In the genomic region with DNA sequence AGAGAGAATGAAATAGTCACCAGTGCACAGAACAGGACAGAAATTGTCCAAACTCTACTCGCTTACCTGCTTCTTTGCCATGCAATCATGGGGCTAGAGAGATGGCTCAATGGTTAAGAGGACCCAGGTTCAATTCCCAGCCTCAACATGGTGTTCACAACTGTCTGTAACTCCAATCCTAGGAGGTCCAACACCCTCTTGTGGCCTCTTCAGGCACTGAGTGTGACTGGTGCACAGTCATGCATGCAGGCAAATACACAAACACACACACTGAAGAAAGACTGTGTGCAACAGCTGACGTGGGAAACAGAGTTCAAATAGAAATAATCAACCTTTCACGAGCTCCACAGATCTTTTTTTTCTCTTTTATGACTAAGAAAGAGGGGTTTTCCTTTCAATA, we compare ENCODE assay signal across 22 mouse cellular contexts. TPM values are rescaled to one million over a fixed set of nuclear protein-coding genes. Genes with fewer than 3 reads are reported as not detected.
DNase-seq lines count a peak whose midpoint lies in the region; ATAC-seq and TF ChIP-seq lines count a peak whose summit lies in the region.
"Had no signal": no experiment of that assay in that cellular context is flagged by ENCODE, and none has a peak within 500 bp of the region (broad histone marks: within the 10 kb centered on the region; RNA-seq: fewer than 3 reads in every experiment).

No protein-coding gene starts in this region.

- no peaks in the 10 kb centered on the region for H3K36me3 ChIP-seq in forebrain, embryonic 11.5 days (ENCODE audit: control insufficient read depth, insufficient read depth, low read length)
- H3K36me3 ChIP-seq in forebrain, embryonic 15.5 days = no peaks in the 10 kb centered on the region
- H3K36me3 ChIP-seq in lung, postnatal 0 days (ENCODE audit: insufficient read depth, low read length) = no peaks in the 10 kb centered on the region
- no peaks in the 10 kb centered on the region for H3K36me3 ChIP-seq in midbrain, embryonic 14.5 days (ENCODE audit: control insufficient read depth, insufficient read depth, low read length)
- H3K36me3 ChIP-seq: forebrain, embryonic 10.5 days; heart, embryonic 12.5 days; heart, embryonic 15.5 days; hindbrain, embryonic 10.5 days had no signal

- 84% methylated on average over 3 of the region's 3 CpGs for WGBS in forebrain, embryonic 11.5 days
- 80% methylated on average over 3 of the region's 3 CpGs for WGBS in forebrain, embryonic 15.5 days
- 75% methylated on average over 3 of the region's 3 CpGs for WGBS in lung, postnatal 0 days
- WGBS in midbrain, embryonic 14.5 days = 87% methylated on average over 3 of the region's 3 CpGs

- H3K27ac ChIP-seq in forebrain, embryonic 11.5 days (ENCODE audit: low read depth, low read length) = no peak overlapping the region
- no peak overlapping the region for H3K27ac ChIP-seq in forebrain, embryonic 15.5 days (replicated peaks)
- no peak overlapping the region for H3K27ac ChIP-seq in lung, postnatal 0 days (ENCODE audit: low read length)
- no peak overlapping the region for H3K27ac ChIP-seq in midbrain, embryonic 14.5 days (replicated peaks; ENCODE audit: low read depth, low read length)
- H3K27ac ChIP-seq: forebrain, embryonic 10.5 days; heart, embryonic 15.5 days; hindbrain, embryonic 10.5 days; hindbrain, embryonic 14.5 days had no signal

- DNase-seq in forebrain, embryonic 11.5 days (ENCODE audit: low spot score) = peak; percentile 42
- no peak for DNase-seq in lung, postnatal 0 days (ENCODE audit: low spot score)
- no peak for DNase-seq in lung, postnatal 36 days
- peak; percentile 43 for DNase-seq in ZHBTc4 (ENCODE audit: low read depth, low spot score)
- no peak for DNase-seq in midbrain, embryonic 14.5 days
- DNase-seq in layer of hippocampus, adult 18-20 months (ENCODE audit: low spot score in 2 of 2) = no peak
- DNase-seq: adrenal gland, adult 8-10 months; adrenal gland, postnatal 25 days; cerebellum, adult 18-20 months; cerebellum, adult 9-10 months; cerebellum, postnatal 14 days; gastrocnemius, postnatal 25 days; heart, adult 18-20 months; heart, postnatal 10 days; heart, postnatal 36 days had no signal

- H3K27me3 ChIP-seq in forebrain, embryonic 11.5 days (ENCODE audit: control insufficient read depth, insufficient read depth, low read length) = no peaks in the 10 kb centered on the region
- H3K27me3 ChIP-seq in forebrain, embryonic 15.5 days = no peaks in the 10 kb centered on the region
- no peaks in the 10 kb centered on the region for H3K27me3 ChIP-seq in lung, postnatal 0 days (replicated peaks; ENCODE audit: insufficient read depth, low read length)
- H3K27me3 ChIP-seq in midbrain, embryonic 14.5 days (ENCODE audit: control insufficient read depth, insufficient read depth, low read length) = no peaks in the 10 kb centered on the region
- H3K27me3 ChIP-seq: heart, embryonic 15.5 days had no signal

- no peaks in the 10 kb centered on the region for H3K9me3 ChIP-seq in forebrain, embryonic 11.5 days (ENCODE audit: control insufficient read depth, low read length)
- no peaks in the 10 kb centered on the region for H3K9me3 ChIP-seq in forebrain, embryonic 15.5 days
- H3K9me3 ChIP-seq in lung, postnatal 0 days (ENCODE audit: low read length) = no peaks in the 10 kb centered on the region
- no peaks in the 10 kb centered on the region for H3K9me3 ChIP-seq in midbrain, embryonic 14.5 days (ENCODE audit: control insufficient read depth, low read length)
- H3K9me3 ChIP-seq: forebrain, embryonic 10.5 days; heart, embryonic 12.5 days; heart, embryonic 15.5 days; hindbrain, embryonic 10.5 days had no signal

- TF ChIP-seq CTCF in lung, postnatal 0 days (IDR thresholded peaks at IDR 0.05) = peak; percentile 8; the same call in 1 of the 2 replicates

- ATAC-seq in forebrain, embryonic 11.5 days (replicated peaks; ENCODE audit: low FRiP score) = no peak
- no peak for ATAC-seq in forebrain, embryonic 15.5 days (replicated peaks)
- no peak for ATAC-seq in lung, postnatal 0 days
- no peak for ATAC-seq in midbrain, embryonic 14.5 days (ENCODE audit: low FRiP score, low TSS enrichment)
- ATAC-seq: forebrain, embryonic 14.5 days had no signal

- no peak overlapping the region for H3K9ac ChIP-seq in forebrain, embryonic 11.5 days (ENCODE audit: low read length)
- H3K9ac ChIP-seq in forebrain, embryonic 15.5 days (replicated peaks) = no peak overlapping the region
- no peak overlapping the region for H3K9ac ChIP-seq in lung, postnatal 0 days (replicated peaks; ENCODE audit: low read depth)
- H3K9ac ChIP-seq in midbrain, embryonic 14.5 days (replicated peaks; ENCODE audit: low read length) = no peak overlapping the region
- H3K9ac ChIP-seq: heart, embryonic 12.5 days; heart, embryonic 15.5 days; hindbrain, embryonic 14.5 days had no signal

- no peak overlapping the region for H3K4me2 ChIP-seq in forebrain, embryonic 11.5 days (ENCODE audit: low read depth, low read length, severe bottlenecking)
- H3K4me2 ChIP-seq in forebrain, embryonic 15.5 days (replicated peaks) = no peak overlapping the region
- H3K4me2 ChIP-seq in lung, postnatal 0 days (replicated peaks; ENCODE audit: low read depth, low read length) = no peak overlapping the region
- no peak overlapping the region for H3K4me2 ChIP-seq in midbrain, embryonic 14.5 days (ENCODE audit: low read length)
- H3K4me2 ChIP-seq: heart, embryonic 12.5 days; heart, embryonic 15.5 days; hindbrain, embryonic 14.5 days had no signal

- no peak overlapping the region for H3K4me3 ChIP-seq in forebrain, embryonic 11.5 days (ENCODE audit: low read depth, low read length)
- no peak overlapping the region for H3K4me3 ChIP-seq in forebrain, embryonic 15.5 days
- H3K4me3 ChIP-seq in lung, postnatal 0 days (ENCODE audit: low read depth, low read length) = no peak overlapping the region
- H3K4me3 ChIP-seq in midbrain, embryonic 14.5 days (replicated peaks; ENCODE audit: low read depth, low read length) = no peak overlapping the region
- H3K4me3 ChIP-seq: forebrain, embryonic 10.5 days; heart, embryonic 12.5 days; heart, embryonic 15.5 days; hindbrain, embryonic 10.5 days had no signal

- H3K4me1 ChIP-seq in forebrain, embryonic 11.5 days (replicated peaks; ENCODE audit: control insufficient read depth, insufficient read depth, low read length) = no peaks in the 10 kb centered on the region; the same call in 1 of the 2 replicates
- H3K4me1 ChIP-seq in forebrain, embryonic 15.5 days = peaks cover 9% of the 10 kb centered on the region; the same call in 1 of the 2 replicates
- peaks cover 6% of the 10 kb centered on the region; the same call in 1 of the 2 replicates for H3K4me1 ChIP-seq in lung, postnatal 0 days (ENCODE audit: insufficient read depth, low read depth, low read length)
- H3K4me1 ChIP-seq in midbrain, embryonic 14.5 days (ENCODE audit: control insufficient read depth, insufficient read depth, low read length) = peaks cover 3% of the 10 kb centered on the region; the same call in 1 of the 2 replicates

- no peak for TF ChIP-seq EP300 in lung, postnatal 0 days (IDR thresholded peaks at IDR 0.05)

RNA-seq across cellular contexts. Expression of a gene that starts 41.9 kb away (rescaled TPM):
- 119 and 133 TPM in 2 replicates for polyA plus RNA-seq in forebrain, embryonic 11.5 days (2014; fragmentation: Nextera tagmentation; extraction: Ambion mirVana)
- polyA plus RNA-seq in forebrain, embryonic 15.5 days (2015; fragmentation: Nextera tagmentation; extraction: Ambion mirVana) = 65.3 and 76.6 TPM in 2 replicates
- polyA plus RNA-seq in lung, postnatal 0 days (2015; fragmentation: Nextera tagmentation; extraction: Ambion mirVana) = 25.7 and 25.8 TPM in 2 replicates
- 57.6 and 60.0 TPM in 2 replicates for polyA plus RNA-seq in midbrain, embryonic 14.5 days (2014; fragmentation: Nextera tagmentation; extraction: Ambion mirVana)
- 10 to 100 TPM; 13.0 to 16.3 TPM for total RNA-seq in layer of hippocampus, adult 18-20 months (2021)

RNA-seq across cellular contexts. Expression of a gene that starts 53.1 kb away (rescaled TPM):
- polyA plus RNA-seq in forebrain, embryonic 11.5 days (2014; fragmentation: Nextera tagmentation; extraction: Ambion mirVana) = 10.2 and 11.0 TPM in 2 replicates
- 10.6 and 13.0 TPM in 2 replicates for polyA plus RNA-seq in forebrain, embryonic 15.5 days (2015; fragmentation: Nextera tagmentation; extraction: Ambion mirVana)
- 7.3 and 7.8 TPM in 2 replicates for polyA plus RNA-seq in lung, postnatal 0 days (2015; fragmentation: Nextera tagmentation; extraction: Ambion mirVana)
- 19.3 and 20.6 TPM in 2 replicates for polyA plus RNA-seq in midbrain, embryonic 14.5 days (2014; fragmentation: Nextera tagmentation; extraction: Ambion mirVana)
- 10 to 100 TPM; 23.5 to 24.0 TPM for total RNA-seq in layer of hippocampus, adult 18-20 months (2021)

RNA-seq across cellular contexts. Expression of a gene that starts 60.0 kb away (rescaled TPM):
- polyA plus RNA-seq in forebrain, embryonic 11.5 days (2014; fragmentation: Nextera tagmentation; extraction: Ambion mirVana) = 19.5 and 19.9 TPM in 2 replicates
- 16.7 and 17.7 TPM in 2 replicates for polyA plus RNA-seq in forebrain, embryonic 15.5 days (2015; fragmentation: Nextera tagmentation; extraction: Ambion mirVana)
- 28.4 and 30.5 TPM in 2 replicates for polyA plus RNA-seq in lung, postnatal 0 days (2015; fragmentation: Nextera tagmentation; extraction: Ambion mirVana)
- polyA plus RNA-seq in midbrain, embryonic 14.5 days (2014; fragmentation: Nextera tagmentation; extraction: Ambion mirVana) = 20.9 and 24.5 TPM in 2 replicates
- total RNA-seq in layer of hippocampus, adult 18-20 months (2021) = 1 to 10 TPM; 4.9 TPM

Comparison
In these comparisons a context has a peak if more than half of its experiments do, and no peak if none do; other contexts are left out.
1. DNase-seq: peak in forebrain, embryonic 11.5 days (single experiment) and ZHBTc4 (single experiment); none in lung, postnatal 0 days (single experiment), lung, postnatal 36 days (single experiment), midbrain, embryonic 14.5 days (single experiment) and layer of hippocampus, adult 18-20 months (0 of 2).